In the genomic region with DNA sequence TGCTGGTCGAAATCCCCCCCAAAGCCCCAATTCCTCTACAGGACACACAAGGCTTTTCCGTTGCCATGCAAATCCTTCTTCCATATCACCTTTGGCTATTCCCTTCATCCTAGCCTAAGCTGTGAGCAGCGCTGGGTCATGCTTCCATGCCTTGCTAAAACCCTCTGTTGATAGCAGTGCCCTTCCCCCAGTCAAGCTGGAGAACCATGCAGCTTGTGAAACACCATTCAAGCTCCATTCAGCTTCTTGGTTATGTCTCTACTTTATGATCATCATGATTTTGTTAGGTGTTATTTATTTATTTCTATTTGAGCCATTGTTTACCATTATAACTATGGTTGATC, we compare ENCODE assay signal across 15 mouse cellular contexts.
DNase-seq lines count a peak whose midpoint lies in the region; ATAC-seq and TF ChIP-seq lines count a peak whose summit lies in the region.
"Had no signal": no experiment of that assay in that cellular context is flagged by ENCODE, and none has a peak within 500 bp of the region (broad histone marks: within the 10 kb centered on the region; RNA-seq: fewer than 3 reads in every experiment).

No protein-coding gene starts in this region.

- no peaks in the 10 kb centered on the region for H3K27me3 ChIP-seq in kidney, embryonic 14.5 days (ENCODE audit: control insufficient read depth, insufficient read depth, low read length)
- H3K27me3 ChIP-seq in kidney, adult 2 months (replicated peaks; ENCODE audit: control insufficient read depth, insufficient read depth, low read length): no peaks in the 10 kb centered on the region
- no peaks in the 10 kb centered on the region for H3K27me3 ChIP-seq in stomach, embryonic 14.5 days (ENCODE audit: control insufficient read depth, insufficient read depth, low read length)
- H3K27me3 ChIP-seq in stomach, postnatal 0 days (ENCODE audit: control insufficient read depth, insufficient read depth, low read length): no peaks in the 10 kb centered on the region
- no peaks in the 10 kb centered on the region for H3K27me3 ChIP-seq in limb, embryonic 14.5 days (ENCODE audit: control insufficient read depth, insufficient read depth, low read length)

- peak; percentile 64; the same call in 1 of the 2 replicates for ATAC-seq in kidney, embryonic 14.5 days (ENCODE audit: low FRiP score, low TSS enrichment)
- ATAC-seq in stomach, embryonic 14.5 days (ENCODE audit: insufficient number of reproducible peaks, insufficient read depth, low FRiP score, low read depth): peak; percentile 56; the same call in 1 of the 2 replicates
- no peak; the same call in 1 of the 2 replicates for ATAC-seq in stomach, postnatal 0 days (ENCODE audit: low FRiP score, low TSS enrichment)
- peak; percentile 50 for ATAC-seq in limb, embryonic 14.5 days (ENCODE audit: low FRiP score, low read depth)
- no peak for ATAC-seq in activated CD4-positive, CD25-positive, alpha-beta regulatory T cell, adult 4 months

- 0 out of 2 replicates have a peak, but pooled peaks cover 10% of the 10 kb centered on the region for H3K4me1 ChIP-seq in kidney, embryonic 14.5 days (ENCODE audit: control insufficient read depth, insufficient read depth, low read length)
- no peaks in the 10 kb centered on the region for H3K4me1 ChIP-seq in kidney, adult 2 months (ENCODE audit: control insufficient read depth, insufficient read depth, low read length)
- H3K4me1 ChIP-seq in stomach, embryonic 14.5 days (ENCODE audit: control insufficient read depth, insufficient read depth, low read length): peaks cover 11% of the 10 kb centered on the region
- no peaks in the 10 kb centered on the region for H3K4me1 ChIP-seq in stomach, postnatal 0 days (replicated peaks; ENCODE audit: control insufficient read depth, insufficient read depth)
- H3K4me1 ChIP-seq in limb, embryonic 14.5 days (ENCODE audit: control insufficient read depth, insufficient read depth, low read length): peaks cover 14% of the 10 kb centered on the region

- H3K9ac ChIP-seq in kidney, embryonic 14.5 days (ENCODE audit: low read depth, low read length): no peak overlapping the region
- H3K9ac ChIP-seq in stomach, embryonic 14.5 days (replicated peaks; ENCODE audit: low read depth, low read length): no peak overlapping the region
- no peak overlapping the region for H3K9ac ChIP-seq in stomach, postnatal 0 days (ENCODE audit: low read length)
- H3K9ac ChIP-seq in limb, embryonic 14.5 days (ENCODE audit: low read depth, low read length, severe bottlenecking): no peak overlapping the region

- H3K27ac ChIP-seq in kidney, embryonic 14.5 days (ENCODE audit: low read depth, low read length): no peak overlapping the region
- no peak overlapping the region for H3K27ac ChIP-seq in kidney, adult 2 months (ENCODE audit: insufficient read depth, low read depth, low read length)
- H3K27ac ChIP-seq in stomach, embryonic 14.5 days (ENCODE audit: low read length): no peak overlapping the region
- no peak overlapping the region for H3K27ac ChIP-seq in stomach, postnatal 0 days (replicated peaks)
- no peak overlapping the region; the same call in 1 of the 2 replicates for H3K27ac ChIP-seq in limb, embryonic 14.5 days (replicated peaks; ENCODE audit: low read depth, low read length)
- H3K27ac ChIP-seq: layer of hippocampus, adult 2 months had no signal

- WGBS in kidney, embryonic 14.5 days: 59% methylated on average over 3 of the region's 3 CpGs
- 43% methylated on average over 3 of the region's 3 CpGs for WGBS in kidney, adult 2 months
- 8% methylated on average over 3 of the region's 3 CpGs for WGBS in stomach, embryonic 14.5 days
- WGBS in stomach, postnatal 0 days: 19% methylated on average over 3 of the region's 3 CpGs
- 42% methylated on average over 3 of the region's 3 CpGs for WGBS in limb, embryonic 14.5 days

- no peak for DNase-seq in kidney, adult 2 months
- DNase-seq in stomach, postnatal 0 days (ENCODE audit: low spot score): no peak
- DNase-seq in limb, embryonic 14.5 days (ENCODE audit: low spot score): no peak
- DNase-seq in T-cell, adult 2 months (ENCODE audit: low spot score): no peak
- DNase-seq in c-Kit-positive CD71-positive TER-119-positive erythroid progenitor cells, embryonic 14.5 days (ENCODE audit: low spot score): no peak
- DNase-seq: B cell, adult 2 months; cerebellum, adult 9-11 months; kidney, adult 9 months; lung, adult 2 months; thymus, postnatal 36 days had no signal

- H3K4me3 ChIP-seq in kidney, embryonic 14.5 days (ENCODE audit: low read length): no peak overlapping the region
- H3K4me3 ChIP-seq in kidney, adult 2 months (ENCODE audit: insufficient read depth, low read depth, low read length): no peak overlapping the region
- H3K4me3 ChIP-seq in stomach, embryonic 14.5 days (ENCODE audit: low read depth, low read length): no peak overlapping the region
- H3K4me3 ChIP-seq in stomach, postnatal 0 days (ENCODE audit: low read depth, low read length): no peak overlapping the region
- H3K4me3 ChIP-seq in limb, embryonic 14.5 days (replicated peaks; ENCODE audit: low read length): no peak overlapping the region
- H3K4me3 ChIP-seq: erythroblast, embryonic 14.5 days; layer of hippocampus, adult 2 months had no signal

- TF ChIP-seq POLR2A in kidney, adult 2 months (IDR thresholded peaks at IDR 0.05; ENCODE audit: low read depth, low read length): no peak
- TF ChIP-seq POLR2A in limb, embryonic 14.5 days (IDR thresholded peaks at IDR 0.05; ENCODE audit: borderline replicate concordance, extremely low read depth, insufficient read depth, insufficient read length): no peak

- H3K9me3 ChIP-seq in kidney, embryonic 14.5 days (ENCODE audit: control insufficient read depth, low read length): no peaks in the 10 kb centered on the region
- no peaks in the 10 kb centered on the region for H3K9me3 ChIP-seq in stomach, embryonic 14.5 days (ENCODE audit: control insufficient read depth, low read depth, low read length)
- no peaks in the 10 kb centered on the region for H3K9me3 ChIP-seq in stomach, postnatal 0 days (ENCODE audit: control insufficient read depth, low read length)
- no peaks in the 10 kb centered on the region for H3K9me3 ChIP-seq in limb, embryonic 14.5 days (ENCODE audit: control insufficient read depth, low read length)

- no peak for TF ChIP-seq CTCF in kidney, adult 2 months (conservative IDR thresholded peaks at IDR 0.05; ENCODE audit: insufficient read depth, insufficient read length, low read depth, low read length)
- TF ChIP-seq CTCF in stomach, postnatal 0 days (IDR thresholded peaks at IDR 0.05; ENCODE audit: low read depth): no peak

- no peak overlapping the region for H3K4me2 ChIP-seq in kidney, embryonic 14.5 days (replicated peaks; ENCODE audit: low read depth, low read length)
- H3K4me2 ChIP-seq in stomach, embryonic 14.5 days (replicated peaks; ENCODE audit: low read depth, low read length): no peak overlapping the region
- H3K4me2 ChIP-seq in stomach, postnatal 0 days (replicated peaks; ENCODE audit: low read depth): no peak overlapping the region
- H3K4me2 ChIP-seq in limb, embryonic 14.5 days (replicated peaks; ENCODE audit: low read depth, low read length, severe bottlenecking): no peak overlapping the region

- TF ChIP-seq EP300 in stomach, postnatal 0 days (optimal IDR thresholded peaks at IDR 0.05): no peak

- no peaks in the 10 kb centered on the region for H3K36me3 ChIP-seq in kidney, embryonic 14.5 days (ENCODE audit: control insufficient read depth, insufficient read depth, low read length)
- H3K36me3 ChIP-seq in kidney, adult 2 months (ENCODE audit: control insufficient read depth, insufficient read depth, low read length): no peaks in the 10 kb centered on the region
- no peaks in the 10 kb centered on the region for H3K36me3 ChIP-seq in stomach, embryonic 14.5 days (ENCODE audit: control insufficient read depth, insufficient read depth, low read length)
- no peaks in the 10 kb centered on the region for H3K36me3 ChIP-seq in stomach, postnatal 0 days (ENCODE audit: control insufficient read depth, insufficient read depth, low read length)
- no peaks in the 10 kb centered on the region for H3K36me3 ChIP-seq in limb, embryonic 14.5 days (ENCODE audit: control insufficient read depth, insufficient read depth, low read length)

Comparison
In these comparisons a context has a peak if more than half of its experiments do, and no peak if none do; other contexts are left out.
1. ATAC-seq: peak in kidney, embryonic 14.5 days (single experiment), stomach, embryonic 14.5 days (single experiment) and limb, embryonic 14.5 days (single experiment); none in stomach, postnatal 0 days (single experiment) and activated CD4-positive, CD25-positive, alpha-beta regulatory T cell, adult 4 months (single experiment).